Mouse (Mus musculus) intestine, embryonic 16.5 days (tissue): ENCODE results near the gene St6galnac5. TPM values are rescaled to one million over a fixed set of nuclear protein-coding genes. Genes with fewer than 3 reads are reported as not detected.
A peak's percentile ranks its signal among the peaks of the same experiment; 100 is the strongest.

Experiments
- ATAC-seq: fragments of 200-750 bp; cut with Nextera tagmentation; 2 replicates; pipeline ENCODE4 v1.8.0; 2017; ENCODE audit warnings: moderate TSS enrichment, moderate library complexity
- H3K27ac ChIP-seq: fragments of 300-500 bp; sonication (generic); 2 replicates; pipeline ENCODE4 v1.5.1; 2014; ENCODE audit warnings: mild to moderate bottlenecking, low read length
- H3K27me3 ChIP-seq: fragments of 300-500 bp; sonication (generic); replicated peaks from 2 replicates; pipeline ENCODE4 v1.6.1; 2014; ENCODE audit warnings: low read length, control low read depth, mixed read lengths; ENCODE audit not compliant: control insufficient read depth, insufficient read depth
- H3K36me3 ChIP-seq: fragments of 300-500 bp; sonication (generic); 2 replicates; pipeline ENCODE4 v1.6.1; 2014; ENCODE audit warnings: low read length, control low read depth; ENCODE audit not compliant: control insufficient read depth, insufficient read depth
- H3K4me1 ChIP-seq: fragments of 300-500 bp; sonication (generic); 2 replicates; pipeline ENCODE4 v1.6.1; 2014; ENCODE audit warnings: low read length, control low read depth, mixed read lengths; ENCODE audit not compliant: control insufficient read depth, insufficient read depth
- H3K4me2 ChIP-seq: fragments of 300-500 bp; sonication (generic); 2 replicates; pipeline ENCODE4 v1.6.1; 2014; ENCODE audit warnings: low read depth, low read length, control low read depth
- H3K4me3 ChIP-seq: fragments of 300-500 bp; sonication (generic); 2 replicates; pipeline ENCODE4 v1.5.1; 2014; ENCODE audit warnings: mild to moderate bottlenecking, low read length
- H3K9ac ChIP-seq: fragments of 300-500 bp; sonication (generic); 2 replicates; pipeline ENCODE4 v1.6.1; 2014; ENCODE audit warnings: low read depth, low read length
- H3K9me3 ChIP-seq: fragments of 300-500 bp; sonication (generic); 2 replicates; pipeline ENCODE4 v1.6.1; 2016; ENCODE audit warnings: low read length, control low read depth; ENCODE audit not compliant: control insufficient read depth
- WGBS: fragments of 180-500 bp; shearing (Covaris S2); extraction: QIAGEN DNeasy Blood & Tissue Kit; methylation state at CpG from one replicate; pipeline ENCODE4 v1.1.7; 2014; 5-methylcytosine and 5-hydroxymethylcytosine counted together
- polyA plus RNA-seq: library from polyadenylated mRNA; unstranded; fragments of >200 nt; fragmentation: Nextera tagmentation; extraction: Ambion mirVana; gene quantifications from 2 replicates; pipeline ENCODE4 v1.2.1, GENCODE M21; 2015

St6galnac5 gene
- polyA plus RNA-seq, 1 experiment from 2014 or later: 0.28 TPM

DNA sequence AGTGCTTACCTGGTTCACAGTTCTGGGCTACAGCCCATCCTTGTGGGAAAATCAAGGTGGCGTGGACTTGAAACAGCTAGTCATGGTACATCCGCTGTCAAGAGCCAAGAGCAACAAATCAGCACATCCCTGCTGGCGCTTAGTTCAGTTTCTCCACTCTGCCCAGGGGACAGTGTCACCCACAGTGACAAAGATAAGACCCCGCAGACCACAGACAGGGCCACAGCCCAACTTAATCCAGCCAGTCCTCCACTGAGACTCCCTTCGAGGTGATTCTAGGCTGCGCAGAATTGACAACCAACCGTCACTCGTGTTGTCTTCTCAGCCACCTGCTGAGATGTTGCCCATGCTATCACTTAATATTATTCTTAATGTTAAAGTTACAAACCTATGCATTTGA, 56.7 kb downstream of the St6galnac5 start:
- Histone ChIP-seq H3K27me3 (no peaks in the 10 kb centered on the region), H3K27ac (no peak overlapping the region), H3K4me3 (no peak overlapping the region), H3K36me3 (no peaks in the 10 kb centered on the region), H3K4me2 (no peak overlapping the region), H3K9ac (no peak overlapping the region), H3K4me1 (no peaks in the 10 kb centered on the region), H3K9me3 (no peaks in the 10 kb centered on the region)
- 84% methylated on average over 8 of the region's 8 CpGs for WGBS
- no peak for ATAC-seq

DNA sequence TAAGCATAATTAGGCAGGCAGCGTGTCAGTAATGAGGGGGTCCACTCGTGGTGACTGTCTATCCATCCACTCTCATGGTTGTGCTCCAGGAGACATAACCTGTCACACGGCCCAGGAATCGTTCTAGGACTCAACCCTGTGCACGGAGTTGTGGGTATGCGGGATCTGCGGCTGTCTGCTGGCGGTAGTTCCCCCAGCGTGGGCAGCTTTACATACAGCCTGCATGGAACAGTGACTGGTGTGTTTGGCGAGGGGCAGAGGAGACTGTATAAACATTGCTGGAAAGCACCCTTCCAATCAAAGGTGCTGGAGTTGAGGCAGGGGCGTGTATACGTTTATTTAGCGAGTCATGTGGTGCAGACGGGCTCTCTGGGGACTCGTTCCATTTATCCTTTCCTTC, 58.5 kb downstream of the St6galnac5 start:
- H3K36me3 ChIP-seq: no peaks in the 10 kb centered on the region
- H3K9ac ChIP-seq: no peak overlapping the region
- no peaks in the 10 kb centered on the region for H3K4me1 ChIP-seq
- H3K27me3 ChIP-seq: no peaks in the 10 kb centered on the region
- WGBS: 29% methylated on average over 15 of the region's 15 CpGs
- ATAC-seq: no peak
- H3K4me2 ChIP-seq: peak overlapping the region; percentile 26; the same call in 1 of the 2 replicates
- H3K27ac ChIP-seq: no peak overlapping the region
- H3K9me3 ChIP-seq: no peaks in the 10 kb centered on the region
- no peak overlapping the region for H3K4me3 ChIP-seq

DNA sequence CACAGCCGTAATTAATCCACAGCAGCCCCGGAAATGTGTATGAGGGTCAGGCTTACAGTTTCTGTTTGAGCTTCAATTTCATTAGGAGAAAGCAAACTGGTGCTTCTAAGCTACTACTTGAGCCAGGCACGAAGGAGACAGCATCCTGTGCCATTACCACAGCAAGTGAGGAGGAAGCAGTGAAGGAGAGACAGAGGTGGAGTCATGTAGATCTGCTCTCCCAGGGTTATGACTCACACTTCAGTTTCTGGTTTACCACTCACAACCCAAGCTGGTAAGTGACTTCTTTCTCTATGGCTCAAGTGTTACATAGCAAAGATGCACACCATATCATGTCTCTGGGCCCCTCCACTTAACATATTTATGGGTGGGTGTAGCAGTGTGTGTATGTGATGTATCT, 61.7 kb downstream of the St6galnac5 start:
- H3K36me3 ChIP-seq: no peaks in the 10 kb centered on the region
- no peak overlapping the region for H3K9ac ChIP-seq
- no peaks in the 10 kb centered on the region for H3K4me1 ChIP-seq
- 77% methylated on average over 3 of the region's 3 CpGs for WGBS
- H3K4me3 ChIP-seq: no peak overlapping the region
- H3K4me2 ChIP-seq: no peak overlapping the region
- no peak overlapping the region for H3K27ac ChIP-seq
- no peaks in the 10 kb centered on the region for H3K9me3 ChIP-seq
- H3K27me3 ChIP-seq: no peaks in the 10 kb centered on the region
- no peak for ATAC-seq

DNA sequence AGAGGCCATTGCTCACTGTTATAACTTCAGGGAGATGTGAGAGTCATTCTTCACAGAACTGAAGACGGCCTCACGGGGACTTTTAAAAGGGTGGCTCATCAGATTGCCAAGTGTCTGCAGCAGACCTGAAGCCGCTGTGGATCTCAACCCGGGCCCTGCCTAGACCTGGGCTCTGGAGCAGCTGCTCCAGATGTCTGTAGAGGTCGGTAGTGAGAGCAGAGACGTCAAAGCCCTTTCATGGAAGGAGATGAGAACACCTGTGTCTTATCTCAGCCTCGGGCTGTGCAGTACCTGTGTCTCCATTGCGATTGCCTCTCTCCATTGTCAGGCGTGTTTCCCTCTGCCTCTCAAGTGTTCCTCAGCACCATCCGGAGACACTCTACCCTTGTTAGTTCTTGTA, 62.9 kb downstream of the St6galnac5 start:
- Histone ChIP-seq H3K9me3 (no peaks in the 10 kb centered on the region), H3K27ac (no peak overlapping the region), H3K4me1 (no peaks in the 10 kb centered on the region), H3K4me2 (no peak overlapping the region), H3K4me3 (no peak overlapping the region), H3K9ac (no peak overlapping the region), H3K36me3 (no peaks in the 10 kb centered on the region), H3K27me3 (no peaks in the 10 kb centered on the region)
- 69% methylated on average over 10 of the region's 10 CpGs for WGBS
- ATAC-seq: no peak

DNA sequence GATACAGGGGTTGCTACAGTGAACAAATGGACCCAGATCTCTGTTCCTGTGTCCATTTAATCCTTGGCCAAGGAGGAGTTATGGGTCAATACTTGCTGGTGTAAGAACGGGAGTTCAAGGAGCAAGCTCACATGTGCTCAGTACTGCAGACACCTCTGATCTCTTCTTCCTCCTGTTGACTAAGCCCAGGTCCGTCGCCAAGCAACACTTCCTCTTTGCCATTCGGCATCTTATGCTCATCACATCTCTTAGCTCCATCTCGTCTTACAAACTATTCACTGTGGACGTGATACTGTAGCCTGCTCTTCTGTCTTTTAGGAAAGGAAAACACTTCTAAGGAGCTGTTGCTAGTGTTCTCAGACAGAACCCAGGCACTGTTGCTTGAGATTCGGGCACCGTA, 64.5 kb downstream of the St6galnac5 start:
- H3K36me3 ChIP-seq: no peaks in the 10 kb centered on the region
- H3K27ac ChIP-seq: no peak overlapping the region
- no peaks in the 10 kb centered on the region for H3K9me3 ChIP-seq
- H3K27me3 ChIP-seq: no peaks in the 10 kb centered on the region
- no peak for ATAC-seq
- no peak overlapping the region for H3K4me3 ChIP-seq
- WGBS: 80% methylated on average over 8 of the region's 8 CpGs
- no peak overlapping the region for H3K9ac ChIP-seq
- H3K4me1 ChIP-seq: no peaks in the 10 kb centered on the region
- H3K4me2 ChIP-seq: no peak overlapping the region

DNA sequence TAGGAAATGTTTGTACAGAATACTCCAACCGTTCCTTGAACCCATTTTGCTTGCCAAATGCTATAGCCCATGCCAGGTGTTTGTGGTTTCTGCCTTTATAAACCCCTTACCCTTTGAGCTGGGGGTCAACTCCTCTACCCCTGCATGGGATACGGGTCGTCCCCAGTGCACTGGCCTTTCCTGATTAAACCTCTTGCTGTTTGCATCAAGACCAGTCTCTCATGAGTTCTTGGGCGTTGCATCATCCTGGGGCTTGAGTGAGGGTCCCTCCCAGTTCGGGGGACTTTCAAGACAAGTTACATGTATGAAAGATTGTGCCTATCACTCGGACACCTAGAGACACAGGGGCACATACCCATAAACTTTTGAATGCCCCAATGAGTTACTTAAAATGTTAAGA, 67.7 kb downstream of the St6galnac5 start:
- H3K4me3 ChIP-seq: no peak overlapping the region
- H3K9ac ChIP-seq: no peak overlapping the region
- ATAC-seq: no peak
- WGBS: 85% methylated on average over 6 of the region's 6 CpGs
- H3K4me1 ChIP-seq: no peaks in the 10 kb centered on the region
- no peaks in the 10 kb centered on the region for H3K27me3 ChIP-seq
- H3K36me3 ChIP-seq: no peaks in the 10 kb centered on the region
- H3K27ac ChIP-seq: no peak overlapping the region
- no peaks in the 10 kb centered on the region for H3K9me3 ChIP-seq
- no peak overlapping the region for H3K4me2 ChIP-seq

DNA sequence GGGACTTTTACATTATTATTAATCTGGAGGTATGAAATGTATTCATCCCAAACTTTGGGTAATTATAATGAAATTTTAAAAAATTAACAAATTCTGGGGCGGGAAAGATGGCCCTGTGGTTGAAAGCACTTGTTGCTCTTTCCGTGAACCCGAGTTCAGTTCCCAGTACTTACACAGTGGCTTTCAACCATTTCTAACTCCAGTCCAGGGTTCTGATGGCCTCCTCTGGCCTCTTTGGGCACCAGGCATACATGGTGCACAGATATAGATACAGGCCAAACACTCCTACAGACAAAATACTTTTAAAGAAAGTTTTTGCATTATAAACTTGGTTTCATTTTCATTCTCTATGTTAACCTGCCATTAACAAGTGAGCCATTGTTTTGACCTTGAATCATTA, 68.4 kb downstream of the St6galnac5 start:
- Histone ChIP-seq H3K9me3 (no peaks in the 10 kb centered on the region), H3K27ac (no peak overlapping the region), H3K36me3 (no peaks in the 10 kb centered on the region), H3K4me3 (no peak overlapping the region), H3K4me2 (no peak overlapping the region), H3K27me3 (no peaks in the 10 kb centered on the region), H3K4me1 (no peaks in the 10 kb centered on the region), H3K9ac (no peak overlapping the region)
- no peak for ATAC-seq
- 92% methylated on average over 3 of the region's 3 CpGs for WGBS

DNA sequence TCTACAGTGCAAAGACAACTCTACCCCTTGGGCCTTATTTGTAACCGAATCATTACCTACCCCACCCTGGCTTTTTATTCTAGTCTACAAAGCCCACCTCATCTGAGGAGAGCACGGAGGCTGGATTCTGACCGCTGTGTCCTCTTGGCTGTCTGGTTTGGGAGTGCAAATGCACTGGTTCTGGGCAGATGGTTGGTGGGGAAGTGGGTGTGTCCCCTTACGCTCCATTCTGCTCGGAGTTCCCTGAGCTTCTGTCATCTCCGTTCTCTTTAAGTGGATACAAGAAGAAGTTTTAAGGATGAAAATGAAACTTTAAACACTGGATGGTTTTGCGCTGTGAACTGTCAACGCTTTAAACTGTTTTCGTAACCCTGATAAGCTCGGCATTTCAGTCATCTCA, 68.9 kb downstream of the St6galnac5 start:
- Histone ChIP-seq H3K4me1 (no peaks in the 10 kb centered on the region), H3K27me3 (no peaks in the 10 kb centered on the region), H3K36me3 (no peaks in the 10 kb centered on the region), H3K27ac (no peak overlapping the region), H3K9ac (no peak overlapping the region), H3K4me2 (no peak overlapping the region), H3K4me3 (no peak overlapping the region), H3K9me3 (no peaks in the 10 kb centered on the region)
- no peak for ATAC-seq
- WGBS: 83% methylated on average over 10 of the region's 10 CpGs

DNA sequence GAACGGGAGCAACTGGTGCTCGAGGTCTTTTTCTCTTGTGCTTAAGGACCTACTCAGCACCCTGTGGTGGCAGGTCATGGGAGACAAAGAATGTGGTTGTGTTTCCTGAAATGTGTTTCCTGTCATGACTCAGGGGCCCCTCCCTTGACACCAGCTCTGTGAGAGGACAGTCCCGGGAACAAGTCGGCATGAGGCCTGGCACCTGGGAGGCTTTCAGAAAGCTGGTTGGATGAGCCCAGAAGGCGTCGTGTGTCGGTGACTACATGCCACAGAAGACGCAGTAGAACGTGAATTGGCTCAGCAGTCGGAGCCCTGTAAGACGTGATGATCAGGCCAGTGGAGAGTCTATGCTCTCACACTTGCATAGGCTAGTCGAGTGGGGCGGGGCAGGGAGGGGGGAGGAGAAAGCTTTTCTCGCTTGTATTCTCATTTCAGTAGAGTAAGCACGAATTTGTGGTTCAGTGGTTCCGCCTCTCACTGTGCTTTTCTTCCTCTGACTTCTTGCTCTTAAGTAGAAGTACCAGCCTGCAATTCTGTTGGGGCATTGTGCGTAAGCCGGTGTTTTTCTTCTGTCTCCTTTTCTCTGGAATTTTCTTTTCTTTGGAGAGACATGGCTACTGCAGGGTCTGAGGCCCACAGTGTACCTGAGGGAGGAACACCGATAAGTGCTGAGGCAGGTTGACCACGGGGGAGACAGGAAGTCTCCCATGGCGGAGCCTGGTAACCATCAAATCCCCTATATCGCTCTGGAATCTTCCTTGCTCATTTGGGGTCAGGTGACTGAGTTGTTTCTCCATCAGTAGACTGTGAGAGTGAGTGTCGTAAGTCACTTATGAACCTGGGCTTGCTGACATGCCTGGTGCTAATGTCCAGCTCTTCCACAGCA, 69.6 kb downstream of the St6galnac5 start:
- 76% methylated on average over 23 of the region's 23 CpGs for WGBS

DNA sequence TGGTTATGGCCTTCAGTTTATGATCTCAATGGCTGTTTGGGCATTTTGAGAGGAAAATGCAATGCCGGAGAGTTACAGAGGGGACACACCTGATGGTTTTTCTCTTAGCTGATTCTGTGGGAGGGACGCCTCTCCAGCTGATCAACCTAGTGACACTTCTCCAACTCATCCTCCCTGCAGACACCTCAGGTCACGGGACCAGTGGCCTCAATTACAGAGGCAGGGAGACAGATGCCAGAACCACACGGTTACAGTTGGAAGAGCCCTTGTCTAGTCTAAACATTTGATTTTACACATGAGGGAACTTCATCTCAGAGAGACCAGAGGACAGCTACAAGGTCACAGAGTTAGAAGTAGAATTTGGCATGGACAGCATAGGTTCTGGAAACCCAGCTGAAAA, 70.5 kb downstream of the St6galnac5 start:
- no peaks in the 10 kb centered on the region for H3K4me1 ChIP-seq
- no peaks in the 10 kb centered on the region for H3K36me3 ChIP-seq
- no peaks in the 10 kb centered on the region for H3K9me3 ChIP-seq
- H3K27ac ChIP-seq: no peak overlapping the region
- H3K4me2 ChIP-seq: no peak overlapping the region
- no peak for ATAC-seq
- WGBS: 77% methylated on average over 4 of the region's 4 CpGs
- no peak overlapping the region for H3K4me3 ChIP-seq
- no peak overlapping the region for H3K9ac ChIP-seq
- no peaks in the 10 kb centered on the region for H3K27me3 ChIP-seq

More for the DNA sequence above, 69.6 kb downstream of the St6galnac5 start:
- no peaks in the 10 kb centered on the region for H3K27me3 ChIP-seq
- no peak overlapping the region for H3K9ac ChIP-seq
- no peak overlapping the region for H3K4me3 ChIP-seq
- no peak overlapping the region for H3K27ac ChIP-seq
- no peaks in the 10 kb centered on the region for H3K9me3 ChIP-seq
- ATAC-seq: no peak
- no peaks in the 10 kb centered on the region for H3K36me3 ChIP-seq
- H3K4me2 ChIP-seq: no peak overlapping the region
- H3K4me1 ChIP-seq: no peaks in the 10 kb centered on the region
